8 mouse cellular contexts compared by ENCODE assay signal in genomic region chr12:72843973-72844620, GRCm38 (mm10).
DNase-seq lines count a peak whose midpoint lies in the region; ATAC-seq and TF ChIP-seq lines count a peak whose summit lies in the region.

No protein-coding gene starts in this region.

- peak; percentile 88 for DNase-seq in A20 (ENCODE audit: low read depth, low spot score)
- DNase-seq in adrenal gland, adult 8-10 months, result peak; percentile 68
- peak; percentile 69 for DNase-seq in forelimb bud, embryonic 11.5 days (ENCODE audit: low read depth, low spot score)
- DNase-seq in hindbrain, embryonic 14.5 days (ENCODE audit: low spot score), result no peak
- peak; percentile 55 for DNase-seq in liver, adult 2 months (ENCODE audit: extremely low read depth, low read depth, low spot score)
- peak; percentile 61 for DNase-seq in midbrain, postnatal 0 days (ENCODE audit: low spot score)
- peak; percentile 75 to 87 for DNase-seq in thymus, adult 18-20 months
- no peak for DNase-seq in cerebellum, adult 8-10 months

- TF ChIP-seq CTCF in liver, adult 2 months (IDR thresholded peaks at IDR 0.05; ENCODE audit: low read depth, low read length), result no peak
- no peak for TF ChIP-seq CTCF in midbrain, postnatal 0 days (IDR thresholded peaks at IDR 0.05)

- H3K4me1 ChIP-seq in hindbrain, embryonic 14.5 days (replicated peaks; ENCODE audit: control insufficient read depth, insufficient read depth, low read length), result no peaks in the 10 kb centered on the region
- H3K4me1 ChIP-seq in liver, adult 2 months (ENCODE audit: control insufficient read depth, insufficient read depth, low read length), result no peaks in the 10 kb centered on the region
- H3K4me1 ChIP-seq in midbrain, postnatal 0 days (ENCODE audit: insufficient read depth, low read length), result no peaks in the 10 kb centered on the region

- H3K4me3 ChIP-seq in hindbrain, embryonic 14.5 days (replicated peaks; ENCODE audit: low read length), result 0 out of 2 replicates have a peak overlapping the region, but pooled peaks have one; percentile 11
- no peak overlapping the region for H3K4me3 ChIP-seq in liver, adult 2 months (ENCODE audit: insufficient read depth, low read depth, low read length)
- H3K4me3 ChIP-seq in midbrain, postnatal 0 days (ENCODE audit: low read depth, low read length), result peak overlapping the region; percentile 17; the same call in 1 of the 2 replicates

- H3K36me3 ChIP-seq in hindbrain, embryonic 14.5 days (replicated peaks; ENCODE audit: control insufficient read depth, insufficient read depth), result no peaks in the 10 kb centered on the region
- H3K36me3 ChIP-seq in liver, adult 2 months (ENCODE audit: control insufficient read depth, insufficient read depth, low read length), result no peaks in the 10 kb centered on the region
- no peaks in the 10 kb centered on the region for H3K36me3 ChIP-seq in midbrain, postnatal 0 days (ENCODE audit: insufficient read depth, low read length)

- peak overlapping the region; percentile 40 for H3K4me2 ChIP-seq in hindbrain, embryonic 14.5 days (replicated peaks)
- H3K4me2 ChIP-seq in midbrain, postnatal 0 days (ENCODE audit: low read depth, low read length, poor library complexity, severe bottlenecking), result peak overlapping the region; percentile 41

- H3K79me2 ChIP-seq in liver, adult 2 months (ENCODE audit: control insufficient read depth, insufficient read depth, low read length), result no peaks in the 10 kb centered on the region

- peak overlapping the region; percentile 26; the same call in 1 of the 2 replicates for H3K9ac ChIP-seq in hindbrain, embryonic 14.5 days
- H3K9ac ChIP-seq in liver, adult 2 months (ENCODE audit: low read depth, low read length), result no peak overlapping the region
- 0 out of 2 replicates have a peak overlapping the region, but pooled peaks have one; percentile 33 for H3K9ac ChIP-seq in midbrain, postnatal 0 days (replicated peaks; ENCODE audit: low read length, poor library complexity, severe bottlenecking)

- H3K9me3 ChIP-seq in hindbrain, embryonic 14.5 days (ENCODE audit: control insufficient read depth, low read length), result no peaks in the 10 kb centered on the region
- H3K9me3 ChIP-seq in midbrain, postnatal 0 days (ENCODE audit: low read length), result no peaks in the 10 kb centered on the region

- 18% methylated on average over 12 of the region's 12 CpGs for WGBS in hindbrain, embryonic 14.5 days
- 51% methylated on average over 12 of the region's 12 CpGs for WGBS in liver, adult 2 months
- 26% methylated on average over 12 of the region's 12 CpGs for WGBS in midbrain, postnatal 0 days

- H3K27me3 ChIP-seq in hindbrain, embryonic 14.5 days (ENCODE audit: control insufficient read depth, insufficient read depth, low read length), result peaks cover 44% of the 10 kb centered on the region
- peaks cover 2% of the 10 kb centered on the region; the same call in 1 of the 2 replicates for H3K27me3 ChIP-seq in liver, adult 2 months (ENCODE audit: control insufficient read depth, insufficient read depth, low read length)
- peaks cover 39% of the 10 kb centered on the region for H3K27me3 ChIP-seq in midbrain, postnatal 0 days (ENCODE audit: insufficient read depth, low read length)

- peak; percentile 76; the same call in 1 of the 2 replicates for ATAC-seq in hindbrain, embryonic 14.5 days (ENCODE audit: low FRiP score)
- no peak; the same call in 1 of the 2 replicates for ATAC-seq in midbrain, postnatal 0 days (ENCODE audit: low FRiP score)

- TF ChIP-seq POLR2A in liver, adult 2 months (IDR thresholded peaks at IDR 0.05; ENCODE audit: extremely low read depth, insufficient read depth, low read length), result no peak

- H3K27ac ChIP-seq in hindbrain, embryonic 14.5 days, result no peak overlapping the region
- H3K27ac ChIP-seq in liver, adult 2 months (replicated peaks; ENCODE audit: insufficient read depth, low read depth, low read length), result no peak overlapping the region
- H3K27ac ChIP-seq in midbrain, postnatal 0 days (ENCODE audit: low read depth, low read length), result no peak overlapping the region

Comparison
In these comparisons a context has a peak if more than half of its experiments do, and no peak if none do; other contexts are left out.
1. DNase-seq: peak in A20 (single experiment), adrenal gland, adult 8-10 months (single experiment), forelimb bud, embryonic 11.5 days (single experiment), liver, adult 2 months (single experiment), midbrain, postnatal 0 days (single experiment) and thymus, adult 18-20 months (2 of 2); none in hindbrain, embryonic 14.5 days (single experiment) and cerebellum, adult 8-10 months (single experiment).